Mouse (Mus musculus) cortical plate, adult 2 months (tissue): ENCODE data around the gene Prcc.

Experiments
- CTCF ChIP-seq: fragments of 200-500 bp; IDR thresholded peaks from 2 replicates; pipeline ENCODE4 v1.5.1; 2011; ENCODE audit warnings: mild to moderate bottlenecking, control low read depth, low read length; ENCODE audit not compliant: insufficient read depth; ENCODE audit errors: extremely low read depth
- POLR2A ChIP-seq: fragments of 200-500 bp; IDR thresholded peaks from 2 replicates; pipeline ENCODE4 v1.6.1; 2011; ENCODE audit warnings: mild to moderate bottlenecking, low read length, control low read depth; ENCODE audit not compliant: insufficient read depth; ENCODE audit errors: extremely low read depth

- TF ChIP-seq POLR2A (no peak), CTCF (no peak)
Measured at GRCm38 (mm10) chr3:87929341-87930077, 44.1 kb upstream of the Prcc start.
